Comparison of ENCODE assay signal across 14 mouse cellular contexts in the genomic region with DNA sequence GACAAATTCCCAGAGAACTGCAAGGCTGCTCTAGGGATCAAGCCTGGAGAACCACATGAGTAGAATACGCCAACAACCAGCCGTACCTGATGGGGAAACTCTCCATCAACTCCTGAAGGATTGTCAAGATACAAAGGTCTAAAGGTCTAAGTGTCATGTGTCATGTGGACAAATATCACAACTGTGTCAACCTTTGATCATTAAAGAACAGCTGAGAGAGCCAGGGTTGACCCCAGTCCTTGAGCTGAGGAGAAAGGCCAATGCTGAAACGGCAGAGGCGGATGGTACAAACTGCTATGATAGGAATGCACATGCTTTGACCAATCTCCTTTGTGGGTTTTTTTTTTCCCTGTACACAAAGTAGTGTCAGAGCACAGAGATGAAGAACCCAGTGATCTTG.
"Had no signal": no experiment of that assay in that cellular context is flagged by ENCODE, and none has a peak within 500 bp of the region (broad histone marks: within the 10 kb centered on the region; RNA-seq: fewer than 3 reads in every experiment).

No protein-coding gene starts in this region.

- H3K4me2 ChIP-seq: hindbrain, embryonic 15.5 days; limb, embryonic 13.5 days; lung, embryonic 14.5 days; midbrain, embryonic 11.5 days; midbrain, embryonic 15.5 days; neural tube, embryonic 12.5 days had no signal

- H3K27me3 ChIP-seq: hindbrain, embryonic 15.5 days; limb, embryonic 13.5 days; megakaryocyte, embryonic 14.5 days; midbrain, embryonic 15.5 days; neural tube, embryonic 12.5 days had no signal

- H3K36me3 ChIP-seq: hindbrain, embryonic 15.5 days; limb, embryonic 13.5 days; midbrain, embryonic 15.5 days; neural tube, embryonic 12.5 days had no signal

- DNase-seq: left cerebral cortex, postnatal 4 days; lung, embryonic 14.5 days; lung, postnatal 14 days; right cerebral cortex, postnatal 14 days; thymus, postnatal 36 days had no signal

- H3K9me3 ChIP-seq: hindbrain, embryonic 15.5 days; limb, embryonic 13.5 days; megakaryocyte, embryonic 14.5 days; midbrain, embryonic 15.5 days; neural tube, embryonic 12.5 days had no signal

- ATAC-seq: midbrain, embryonic 15.5 days had no signal

- H3K4me3 ChIP-seq: hindbrain, embryonic 15.5 days; limb, embryonic 13.5 days; megakaryocyte, embryonic 14.5 days; midbrain, embryonic 15.5 days; neural tube, embryonic 12.5 days had no signal

- H3K27ac ChIP-seq: hindbrain, embryonic 15.5 days; kidney, postnatal 0 days; limb, embryonic 13.5 days; liver, embryonic 14.5 days; macrophage; midbrain, embryonic 15.5 days; neural tube, embryonic 12.5 days had no signal

- H3K9ac ChIP-seq: hindbrain, embryonic 15.5 days; limb, embryonic 13.5 days; liver, embryonic 14.5 days; lung, embryonic 14.5 days; midbrain, embryonic 15.5 days; neural tube, embryonic 12.5 days had no signal
